Mouse (Mus musculus) spleen, adult 2 months (tissue): ENCODE measurements around the gene Igsf9b.

Source experiments
- CTCF ChIP-seq: fragments of 200-500 bp; IDR thresholded peaks from 2 replicates; pipeline ENCODE4 v1.5.1; 2011; ENCODE audit warnings: mild to moderate bottlenecking, inconsistent platforms; ENCODE audit not compliant: insufficient read depth, insufficient read length, insufficient replicate concordance; ENCODE audit errors: extremely low read depth
- POLR2A ChIP-seq: fragments of 200-500 bp; IDR thresholded peaks from 2 replicates; pipeline ENCODE4 v1.6.1; 2011; ENCODE audit warnings: low read depth, low read length, inconsistent platforms

GRCm38 (mm10) chr9:27260378-27260947 is 38.5 kb upstream of the Igsf9b start:
- TF ChIP-seq CTCF (no peak), POLR2A (no peak)
